Mouse (Mus musculus) lung, postnatal 0 days (tissue): ENCODE data around the gene Hoxc13.

ENCODE experiments used
- CTCF ChIP-seq: IDR thresholded peaks from 2 replicates; pipeline ENCODE4 v1.5.1; 2016; ENCODE audit warnings: antibody characterized with exemption, mild to moderate bottlenecking
- EP300 ChIP-seq: IDR thresholded peaks from 2 replicates; pipeline ENCODE4 v1.6.1; 2016; ENCODE audit warnings: antibody characterized with exemption, mild to moderate bottlenecking, control low read depth

GRCm38 (mm10) chr15:102934438-102934837, 13.5 kb downstream of the Hoxc13 start:
- TF ChIP-seq CTCF (no peak), EP300 (no peak)
